Mouse (Mus musculus): Measurements from ENCODE around the gene Nrarp.
A peak's percentile ranks its signal among the peaks of the same experiment; 100 is the strongest.

GRCm38 (mm10) chr2:25203631-25204214 is 23.2 kb downstream of the Nrarp start:
- TF ChIP-seq CTCF (IDR thresholded peaks at IDR 0.05; ENCODE audit: extremely low read depth, insufficient read length, insufficient replicate concordance, low read depth, low read length) = peak; percentile 16; the same call in 1 of the 2 replicates
- no peak for TF ChIP-seq POLR2A (IDR thresholded peaks at IDR 0.05; ENCODE audit: low read depth, low read length)

Measured in small intestine, adult 2 months (tissue).